Mouse (Mus musculus) frontal cortex, postnatal 36 days (tissue): ENCODE data around the gene Abr.

Experiments
- DNase-seq, 2 experiments: peaks; one replicate each; pipeline ENCODE4 v3.0.0; 2022; ENCODE audit warnings: low spot score in 2 of 2

Abr gene

GRCm38 (mm10) chr11:76493811-76494274, 128.3 kb downstream of the Abr start:
- DNase-seq: no peak

GRCm38 (mm10) chr11:76493167-76493566, 128.9 kb downstream of the Abr start:
- no peak for DNase-seq

- no peak for DNase-seq
Observed at GRCm38 (mm10) chr11:76491817-76492216, 130.3 kb downstream of the Abr start.

DNA sequence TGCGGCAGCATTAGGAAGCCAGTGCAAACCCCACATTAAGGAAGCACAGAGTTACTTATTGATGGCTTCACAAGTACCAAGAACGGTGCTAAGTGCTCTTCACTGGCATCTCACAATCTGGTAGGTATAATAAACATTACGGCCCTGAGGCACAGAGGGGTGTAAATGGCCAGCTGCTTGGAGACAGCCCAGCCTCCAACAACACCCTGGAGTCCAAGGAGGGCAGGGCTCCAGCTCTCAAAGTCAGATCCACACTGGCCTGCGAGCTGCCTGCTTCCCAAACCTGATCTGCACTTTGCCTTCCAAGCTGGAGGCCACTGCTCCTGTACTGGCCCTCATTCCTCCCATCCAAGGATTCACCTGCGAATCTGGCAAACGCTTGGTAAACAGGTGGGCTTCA, 132.7 kb downstream of the Abr start:
- no peak for DNase-seq

DNA sequence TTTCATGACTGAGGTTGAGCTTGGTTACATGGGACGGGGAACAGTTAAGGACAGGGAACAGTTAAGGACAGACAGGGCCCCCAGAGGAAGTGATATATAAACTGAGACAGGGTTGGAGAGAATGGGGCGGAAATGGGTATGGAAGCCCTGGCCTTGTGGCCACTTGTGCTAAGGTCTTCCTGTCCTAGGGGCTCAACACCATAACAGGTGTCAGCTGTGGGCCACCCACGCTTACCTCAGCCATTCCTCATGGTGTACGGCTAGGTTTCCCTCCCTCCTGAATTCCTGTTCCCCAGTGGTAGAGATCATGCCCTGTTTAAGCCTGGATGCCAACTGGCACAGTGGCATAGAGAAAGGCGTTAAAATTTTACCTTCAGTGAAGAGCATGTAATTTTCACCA, 135.1 kb downstream of the Abr start:
- DNase-seq: no peak

GRCm38 (mm10) chr11:76484033-76484432, 138.1 kb downstream of the Abr start:
- DNase-seq: no peak

- DNase-seq: no peak
Observed at GRCm38 (mm10) chr11:76483171-76483727, 138.9 kb downstream of the Abr start.

DNA sequence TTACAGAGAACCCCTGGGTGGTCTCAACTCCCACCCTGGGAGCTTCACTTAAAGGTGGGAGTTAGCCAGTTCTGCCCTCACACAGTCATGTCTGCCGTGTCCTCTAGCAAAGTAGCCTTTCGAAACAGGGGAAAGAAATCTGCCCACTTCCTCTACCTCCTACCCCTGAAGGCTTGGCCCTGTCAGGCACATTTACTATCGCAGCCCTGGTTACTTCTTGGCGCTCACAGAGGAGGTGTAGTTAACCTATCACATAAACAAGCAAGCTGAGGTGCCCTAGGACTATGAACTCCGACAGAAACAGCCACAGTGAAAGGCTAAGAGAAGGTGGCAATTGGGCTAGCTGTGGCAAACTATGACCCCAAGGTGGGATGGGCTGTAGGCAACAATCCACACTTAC, 139.4 kb downstream of the Abr start:
- DNase-seq: no peak

GRCm38 (mm10) chr11:76482183-76482582, 139.9 kb downstream of the Abr start:
- DNase-seq: no peak

GRCm38 (mm10) chr11:76479729-76480128, 142.4 kb downstream of the Abr start:
- DNase-seq: no peak

DNA sequence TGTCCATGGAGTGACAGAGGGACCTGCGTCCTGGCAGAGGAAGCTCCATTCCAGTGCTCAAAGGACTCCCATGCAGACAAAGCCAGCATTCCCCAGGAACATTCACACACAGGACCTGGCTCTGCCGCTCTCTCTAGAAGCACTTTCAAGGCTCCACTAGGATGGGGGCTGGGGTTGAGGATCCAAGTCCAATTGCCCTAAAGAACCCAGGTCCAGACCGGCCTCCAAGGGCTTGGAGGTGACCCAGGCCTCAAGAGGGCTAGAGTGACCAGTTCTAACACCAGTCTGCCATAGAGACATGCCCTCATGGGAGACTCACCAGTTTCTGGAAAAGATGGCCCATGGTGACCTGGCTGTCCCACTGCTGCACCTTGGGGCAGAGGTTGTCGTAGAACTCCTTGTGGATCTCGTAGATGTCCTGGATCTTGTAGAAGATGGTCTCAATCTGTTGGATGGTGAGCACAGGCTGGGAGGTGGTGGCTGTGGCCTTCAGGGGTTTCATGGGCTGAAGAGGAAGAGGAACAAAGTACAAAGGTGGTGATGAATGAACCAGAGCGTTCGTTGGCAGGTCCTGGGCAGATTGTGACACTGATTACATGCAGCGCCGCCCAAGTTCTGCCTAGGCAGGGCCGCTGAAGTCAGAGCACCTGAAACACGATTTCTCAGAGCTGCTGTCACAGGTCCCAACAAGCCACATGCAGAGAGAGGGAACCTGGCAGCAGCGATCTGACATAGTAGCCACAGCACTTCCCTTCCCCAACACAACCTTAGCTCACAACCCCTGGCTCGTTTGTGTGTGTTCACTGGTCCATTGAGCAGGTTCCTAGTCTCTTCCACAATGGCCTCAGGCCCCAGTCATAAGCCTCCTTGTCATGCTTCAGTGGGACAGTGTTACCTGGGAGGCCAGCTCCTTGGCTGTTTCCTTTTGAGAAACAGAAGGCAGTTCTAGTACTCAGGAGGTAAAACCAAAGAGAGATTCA, 143.1 kb downstream of the Abr start:
- DNase-seq: no peak

GRCm38 (mm10) chr11:76477095-76477525, 145.0 kb downstream of the Abr start:
- DNase-seq: no peak

GRCm38 (mm10) chr11:76476376-76477094, 145.6 kb downstream of the Abr start:
- no peak for DNase-seq

DNA sequence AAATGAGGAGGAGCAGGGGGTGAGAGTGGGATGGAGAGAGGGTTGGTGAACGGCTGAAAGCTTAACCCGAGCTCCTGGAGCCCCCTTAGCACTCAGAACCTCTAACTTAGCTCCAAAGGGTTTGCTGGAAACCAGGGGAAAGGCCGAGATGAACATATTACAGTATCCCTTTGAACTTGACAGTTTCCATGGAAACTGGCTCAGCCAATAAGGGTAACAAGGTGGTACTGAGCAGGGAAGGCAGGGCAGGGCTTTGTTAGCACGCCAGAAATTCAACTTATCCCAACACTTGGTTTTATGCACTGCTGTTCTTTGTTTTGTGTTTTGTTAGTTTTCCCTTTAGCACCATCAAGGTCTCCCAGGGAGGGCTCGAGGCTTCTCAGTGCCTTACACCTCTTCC, 149.5 kb downstream of the Abr start:
- DNase-seq: no peak

DNA sequence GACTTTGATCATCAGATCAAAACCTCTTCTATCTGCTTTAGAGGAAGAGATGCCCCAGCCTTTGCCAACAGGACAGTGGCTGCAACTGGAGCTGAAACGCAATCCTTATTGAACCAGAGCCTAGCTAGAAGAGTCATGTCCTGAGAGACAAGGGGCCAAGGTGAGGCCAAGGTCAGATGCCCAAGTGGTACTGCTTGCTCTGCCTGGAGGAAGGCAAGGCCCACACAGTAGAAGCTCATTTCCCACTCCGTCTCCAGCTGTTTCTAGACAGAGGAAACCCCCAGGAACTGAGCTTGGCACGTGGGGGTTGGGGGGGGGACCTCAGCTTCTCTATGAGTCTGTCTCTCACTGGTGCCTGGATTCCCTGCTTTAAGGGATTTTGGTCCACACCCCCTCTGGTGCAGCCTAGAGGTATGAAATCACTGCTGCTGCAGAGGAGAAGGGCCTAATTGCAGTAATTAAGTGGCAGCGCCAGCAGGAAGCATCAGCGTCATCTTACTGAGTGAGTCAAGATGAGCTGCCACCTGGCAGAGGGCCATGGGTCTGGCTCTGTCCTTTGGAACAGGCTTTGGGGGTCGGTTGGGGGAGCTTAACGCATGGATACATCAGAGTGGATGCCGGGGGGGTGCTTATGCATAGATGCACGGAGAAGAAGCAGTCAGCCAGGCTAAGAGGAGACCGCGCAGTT, 152.7 kb downstream of the Abr start:
- DNase-seq: no peak

DNA sequence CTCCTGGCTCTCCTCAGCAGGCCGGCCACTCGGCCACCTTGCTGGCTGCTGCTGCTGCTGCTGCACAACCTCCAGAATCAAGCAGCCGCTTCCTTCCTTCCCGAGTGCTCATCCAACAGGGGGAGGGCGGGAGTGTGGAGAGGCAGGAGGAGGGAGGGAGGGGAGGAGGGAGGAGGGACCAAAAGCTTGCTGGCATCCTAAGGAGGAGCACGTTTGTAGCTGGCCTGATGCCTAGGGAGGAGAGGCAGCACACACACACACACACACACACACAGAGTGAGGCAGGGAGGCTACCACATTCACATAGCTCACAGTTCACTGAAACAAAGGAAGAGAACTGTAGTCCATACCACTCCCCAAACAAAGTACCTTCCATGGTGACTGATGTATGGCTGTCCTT, 153.8 kb downstream of the Abr start:
- DNase-seq: peak; percentile 61 to 77

DNA sequence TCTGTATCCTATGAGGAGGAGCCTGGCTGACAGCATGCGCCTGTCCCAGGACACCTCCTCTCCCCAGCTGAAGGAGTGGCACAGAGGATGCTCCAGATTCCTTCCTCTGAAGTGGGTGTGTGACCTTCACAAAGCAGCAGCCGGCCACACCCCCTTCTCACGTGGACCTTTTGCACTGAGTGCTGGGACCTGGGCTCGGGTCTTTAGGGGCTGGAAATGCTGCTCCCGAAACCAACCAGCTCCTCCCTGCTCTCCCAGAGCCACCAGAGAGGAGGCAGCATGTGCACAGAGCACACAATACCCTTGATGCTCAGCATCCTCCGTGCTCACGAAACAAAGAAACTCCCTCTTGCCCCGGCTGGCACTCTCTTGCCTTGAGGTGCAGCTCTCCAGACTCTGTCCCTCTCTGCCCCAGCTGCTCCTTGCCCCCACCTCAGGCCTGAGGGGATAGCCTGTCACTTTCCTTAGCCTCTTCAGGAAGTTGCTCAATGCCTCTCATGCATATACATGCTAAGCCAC, 154.6 kb downstream of the Abr start:
- no peak for DNase-seq

DNA sequence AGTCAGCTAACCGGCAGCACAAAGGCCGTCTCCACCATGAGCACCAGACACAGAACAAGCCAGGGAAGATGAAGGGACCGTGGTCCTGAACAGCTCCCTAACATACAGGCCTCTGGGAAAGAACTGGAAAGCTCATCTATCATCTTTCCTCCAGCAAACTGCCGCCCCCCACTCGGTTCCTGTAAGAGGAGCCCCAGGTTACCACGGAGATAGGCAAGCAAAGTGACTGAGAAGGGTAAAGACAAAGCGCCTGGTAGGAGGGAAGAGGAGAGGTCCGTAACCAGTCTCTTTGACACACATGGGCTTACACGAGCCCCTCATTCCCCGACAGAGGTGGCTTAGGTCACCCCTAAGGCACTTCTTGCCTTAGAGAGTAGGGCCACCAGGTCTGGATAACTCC, 155.0 kb downstream of the Abr start:
- DNase-seq: no peak

- no peak for DNase-seq
Observed at GRCm38 (mm10) chr11:76465879-76466278, 156.2 kb downstream of the Abr start.

- DNase-seq: no peak
Observed at GRCm38 (mm10) chr11:76461696-76462095, 160.4 kb downstream of the Abr start.

DNA sequence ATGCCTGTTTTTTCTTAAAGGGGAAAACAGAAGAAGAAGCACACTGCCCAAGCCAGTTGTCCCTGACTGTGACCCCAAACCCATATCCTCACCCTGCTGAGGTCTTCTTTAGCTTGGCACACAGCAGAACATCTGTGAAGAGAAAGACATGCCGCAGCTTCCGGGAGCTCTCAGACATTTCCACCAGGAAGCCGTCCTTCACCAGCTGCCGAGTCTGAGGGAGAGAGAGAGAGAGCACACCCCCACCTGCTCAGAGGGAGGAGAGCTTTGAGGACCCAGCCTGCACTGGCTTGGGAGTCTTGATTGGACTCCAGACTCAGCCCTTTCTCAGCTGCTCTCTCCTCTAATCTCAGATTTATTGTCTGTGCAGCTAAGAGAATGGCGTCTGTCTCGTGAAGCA, 160.9 kb downstream of the Abr start:
- DNase-seq: no peak

- DNase-seq: no peak
Observed at GRCm38 (mm10) chr11:76459489-76459888, 162.6 kb downstream of the Abr start.
